Mouse (Mus musculus) kidney, embryonic 14.5 days (tissue): ENCODE data around the gene Cirbp. TPM values are rescaled to one million over a fixed set of nuclear protein-coding genes. Genes with fewer than 3 reads are reported as not detected.
"Not testable (repeated sequence)": the region's sequence is repeated elsewhere in the genome, so short reads cannot be mapped to it uniquely, and the experiment has no call there.

Experiments used
- ATAC-seq: fragments of 200-750 bp; cut with Nextera tagmentation; 2 replicates; pipeline ENCODE4 v1.8.0; 2017; ENCODE audit warnings: moderate number of reproducible peaks, mild to moderate bottlenecking, moderate TSS enrichment, moderate library complexity; ENCODE audit not compliant: low FRiP score, low TSS enrichment
- H3K27ac ChIP-seq: fragments of 300-500 bp; sonication (generic); 2 replicates; pipeline ENCODE4 v1.5.1; 2014; ENCODE audit warnings: low read depth, mild to moderate bottlenecking, low read length, moderate library complexity, mixed read lengths
- H3K27me3 ChIP-seq: fragments of 300-500 bp; sonication (generic); 2 replicates; pipeline ENCODE4 v1.6.1; 2014; ENCODE audit warnings: mild to moderate bottlenecking, low read length; ENCODE audit not compliant: control insufficient read depth, insufficient read depth
- H3K36me3 ChIP-seq: fragments of 300-500 bp; sonication (generic); 2 replicates; pipeline ENCODE4 v1.6.1; 2014; ENCODE audit warnings: low read length, mixed read lengths; ENCODE audit not compliant: control insufficient read depth, insufficient read depth
- H3K4me1 ChIP-seq: fragments of 300-500 bp; sonication (generic); 2 replicates; pipeline ENCODE4 v1.6.1; 2014; ENCODE audit warnings: low read length, mixed read lengths; ENCODE audit not compliant: control insufficient read depth, insufficient read depth
- H3K4me2 ChIP-seq: fragments of 300-500 bp; sonication (generic); replicated peaks from 2 replicates; pipeline ENCODE4 v1.6.1; 2014; ENCODE audit warnings: low read depth, mild to moderate bottlenecking, low read length
- H3K4me3 ChIP-seq: fragments of 300-500 bp; sonication (generic); 2 replicates; pipeline ENCODE4 v1.5.1; 2014; ENCODE audit warnings: mild to moderate bottlenecking, low read length
- H3K9ac ChIP-seq: fragments of 300-500 bp; sonication (generic); 2 replicates; pipeline ENCODE4 v1.6.1; 2014; ENCODE audit warnings: low read depth, mild to moderate bottlenecking, low read length, moderate library complexity
- H3K9me3 ChIP-seq: fragments of 300-500 bp; sonication (generic); 2 replicates; pipeline ENCODE4 v1.6.1; 2016; ENCODE audit warnings: low read length; ENCODE audit not compliant: control insufficient read depth
- WGBS: fragments of 180-500 bp; shearing (Covaris S2); extraction: QIAGEN DNeasy Blood & Tissue Kit; methylation state at CpG from one replicate; pipeline ENCODE4 v1.1.7; 2014; 5-methylcytosine and 5-hydroxymethylcytosine counted together
- polyA plus RNA-seq: library from polyadenylated mRNA; unstranded; fragments of >200 nt; fragmentation: Nextera tagmentation; extraction: Ambion mirVana; gene quantifications from 2 replicates; pipeline ENCODE4 v1.2.1, GENCODE M21; 2014

The Cirbp gene
- polyA plus RNA-seq, 1 experiment from 2014 or later, result 80.0 TPM

- Histone ChIP-seq H3K9ac (no peak overlapping the region), H3K9me3 (no peaks in the 10 kb centered on the region), H3K27ac (no peak overlapping the region), H3K4me3 (no peak overlapping the region), H3K27me3 (no peaks in the 10 kb centered on the region), H3K36me3 (no peaks in the 10 kb centered on the region), H3K4me2 (no peak overlapping the region), H3K4me1 (peaks cover 67% of the 10 kb centered on the region)
- WGBS, result 72% methylated on average over 8 of the region's 8 CpGs
- no peak for ATAC-seq
Observed at GRCm38 (mm10) chr10:80163721-80164120, 2.1 kb upstream of the Cirbp start.

- H3K36me3 ChIP-seq, result no peaks in the 10 kb centered on the region; the same call in 1 of the 2 replicates
- peaks cover 67% of the 10 kb centered on the region for H3K4me1 ChIP-seq
- H3K4me3 ChIP-seq, result peak overlapping the region; percentile 33
- 9% methylated on average over 33 of the region's 44 CpGs for WGBS
- H3K27ac ChIP-seq, result no peak overlapping the region
- H3K4me2 ChIP-seq, result peak overlapping the region; percentile 80
- no peak for ATAC-seq
- H3K9ac ChIP-seq, result peak overlapping the region; percentile 31; the same call in 1 of the 2 replicates
- H3K9me3 ChIP-seq, result no peaks in the 10 kb centered on the region
- H3K27me3 ChIP-seq, result no peaks in the 10 kb centered on the region
Observed at GRCm38 (mm10) chr10:80164161-80164997, 1.4 kb upstream of the Cirbp start.

- H3K36me3 ChIP-seq, result peaks cover 4% of the 10 kb centered on the region
- H3K27ac ChIP-seq, result no peak overlapping the region
- no peaks in the 10 kb centered on the region for H3K27me3 ChIP-seq
- H3K4me2 ChIP-seq, result peak overlapping the region; percentile 80
- peak; percentile 9 for ATAC-seq
- H3K4me3 ChIP-seq, result peak overlapping the region; percentile 33
- H3K9ac ChIP-seq, result peak overlapping the region; percentile 31; the same call in 1 of the 2 replicates
- WGBS, result under 1% methylated on average over 17 of the region's 17 CpGs
- H3K9me3 ChIP-seq, result no peaks in the 10 kb centered on the region
- H3K4me1 ChIP-seq, result peaks cover 68% of the 10 kb centered on the region
Observed at GRCm38 (mm10) chr10:80164998-80165344, 814 bp upstream of the Cirbp start.

GRCm38 (mm10) chr10:80166136-80166535 is 351 bp downstream of the Cirbp start:
- H3K4me2 ChIP-seq, result 0 out of 2 replicates have a peak overlapping the region, but pooled peaks have one; percentile 80
- ATAC-seq, H3K9ac ChIP-seq, H3K27ac ChIP-seq, H3K4me3 ChIP-seq, H3K27me3 ChIP-seq, H3K9me3 ChIP-seq: not testable (repeated sequence)
- peaks cover 16% of the 10 kb centered on the region for H3K36me3 ChIP-seq
- 83% methylated on average over 4 of the region's 4 CpGs for WGBS
- peaks cover 62% of the 10 kb centered on the region for H3K4me1 ChIP-seq

GRCm38 (mm10) chr10:80167460-80168037 is 1.8 kb downstream of the Cirbp start:
- peak overlapping the region; percentile 89 for H3K4me3 ChIP-seq
- peaks cover 54% of the 10 kb centered on the region for H3K4me1 ChIP-seq
- H3K36me3 ChIP-seq, result peaks cover 29% of the 10 kb centered on the region
- peak; percentile 90 for ATAC-seq
- no peaks in the 10 kb centered on the region for H3K27me3 ChIP-seq
- peak overlapping the region; percentile 58 for H3K4me2 ChIP-seq
- WGBS, result under 1% methylated on average over 55 of the region's 55 CpGs
- peak overlapping the region; percentile 99 for H3K27ac ChIP-seq
- H3K9me3 ChIP-seq, result no peaks in the 10 kb centered on the region
- peak overlapping the region; percentile 99 for H3K9ac ChIP-seq

- peak overlapping the region; percentile 99 for H3K27ac ChIP-seq
- peak overlapping the region; percentile 58 for H3K4me2 ChIP-seq
- no peaks in the 10 kb centered on the region for H3K9me3 ChIP-seq
- H3K9ac ChIP-seq, result peak overlapping the region; percentile 99
- peaks cover 29% of the 10 kb centered on the region for H3K36me3 ChIP-seq
- under 1% methylated on average over 44 of the region's 48 CpGs for WGBS
- H3K27me3 ChIP-seq, result no peaks in the 10 kb centered on the region
- peak; percentile 44 for ATAC-seq
- H3K4me3 ChIP-seq, result peak overlapping the region; percentile 89
- peaks cover 49% of the 10 kb centered on the region for H3K4me1 ChIP-seq
Observed at GRCm38 (mm10) chr10:80168038-80168661, 2.4 kb downstream of the Cirbp start.

- peak overlapping the region; percentile 99 for H3K9ac ChIP-seq
- 68% methylated on average over 1 of the region's 1 CpGs for WGBS
- H3K4me3 ChIP-seq, result peak overlapping the region; percentile 89
- no peaks in the 10 kb centered on the region for H3K9me3 ChIP-seq
- no peak for ATAC-seq
- peaks cover 29% of the 10 kb centered on the region for H3K36me3 ChIP-seq
- H3K27me3 ChIP-seq, result no peaks in the 10 kb centered on the region
- H3K4me1 ChIP-seq, result peaks cover 47% of the 10 kb centered on the region
- 0 out of 2 replicates have a peak overlapping the region, but pooled peaks have one; percentile 99 for H3K27ac ChIP-seq
- peak overlapping the region; percentile 58 for H3K4me2 ChIP-seq
Observed at GRCm38 (mm10) chr10:80169070-80169469, 3.3 kb downstream of the Cirbp start.

- H3K9me3 ChIP-seq, result no peaks in the 10 kb centered on the region
- WGBS, result 90% methylated on average over 7 of the region's 7 CpGs
- no peak overlapping the region for H3K4me3 ChIP-seq
- H3K36me3 ChIP-seq, result peaks cover 31% of the 10 kb centered on the region
- no peaks in the 10 kb centered on the region for H3K27me3 ChIP-seq
- H3K4me1 ChIP-seq, result peaks cover 41% of the 10 kb centered on the region
- H3K27ac ChIP-seq, result no peak overlapping the region
- no peak for ATAC-seq
- H3K4me2 ChIP-seq, result no peak overlapping the region
- no peak overlapping the region for H3K9ac ChIP-seq
Observed at GRCm38 (mm10) chr10:80169651-80170050, 3.9 kb downstream of the Cirbp start.
